Mouse (Mus musculus): ENCODE data around the gene BC024063. TPM values are rescaled to one million over a fixed set of nuclear protein-coding genes. Genes with fewer than 3 reads are reported as not detected.

The BC024063 gene
- polyA plus RNA-seq, 1 experiment from 2014 or later = 1.4 TPM

GRCm38 (mm10) chr10:82117206-82117605 lies 34.1 kb downstream of the BC024063 start:
- Histone ChIP-seq H3K9ac (ENCODE audit: low read depth, low read length) (no peak overlapping the region), H3K4me1 (replicated peaks; ENCODE audit: control insufficient read depth, insufficient read depth, low read length) (no peaks in the 10 kb centered on the region), H3K9me3 (ENCODE audit: control insufficient read depth) (peaks cover 9% of the 10 kb centered on the region), H3K4me3 (ENCODE audit: low read depth, low read length) (no peak overlapping the region), H3K27me3 (replicated peaks; ENCODE audit: control insufficient read depth, insufficient read depth, low read length) (no peaks in the 10 kb centered on the region), H3K36me3 (ENCODE audit: control insufficient read depth, insufficient read depth) (no peaks in the 10 kb centered on the region), H3K4me2 (replicated peaks; ENCODE audit: low read depth) (no peak overlapping the region), H3K27ac (ENCODE audit: low read depth, low read length) (no peak overlapping the region)
- no peak for ATAC-seq
- TF ChIP-seq CTCF (IDR thresholded peaks at IDR 0.05; ENCODE audit: low read depth) = no peak
- WGBS = 85% methylated on average over 3 of the region's 3 CpGs

DNA sequence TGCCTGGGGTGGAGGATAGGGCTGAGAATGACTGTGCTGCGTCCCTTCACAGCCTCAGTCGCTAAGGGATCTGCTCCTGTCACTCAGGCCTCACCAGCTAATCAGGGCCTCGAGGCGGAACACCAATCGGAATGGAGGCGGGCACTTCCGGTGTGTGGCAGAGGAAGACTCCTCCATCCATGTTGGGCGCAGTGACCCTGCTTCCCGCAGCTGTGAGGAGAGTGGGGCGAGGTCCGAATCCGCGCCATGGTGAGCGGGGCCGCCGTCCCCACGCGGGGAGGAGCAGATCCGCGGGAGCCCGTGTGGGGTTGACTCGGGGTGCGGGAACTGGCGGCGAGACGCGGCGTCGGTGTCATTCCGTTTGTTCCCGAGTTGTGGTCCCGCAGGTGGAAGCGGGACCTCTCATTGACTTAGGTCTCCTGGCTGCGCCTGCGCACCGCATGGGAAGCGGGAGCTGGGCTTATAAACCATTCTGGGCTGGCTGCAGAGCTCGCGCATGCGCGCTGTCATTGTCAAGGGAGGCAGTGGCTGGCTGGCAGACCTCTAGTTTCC lies 44.8 kb downstream of the BC024063 start, which contains the start of gene AU041133:
Gene AU041133, plus strand, starts transcription at position 164 of the 552 bp plus-strand sequence.
- WGBS = 1% methylated on average over 41 of the region's 41 CpGs
- peak within 1 kb of the TSS; percentile 64 for H3K9ac ChIP-seq (ENCODE audit: low read depth, low read length)
- no peaks in the 10 kb centered on the region for H3K27me3 ChIP-seq (replicated peaks; ENCODE audit: control insufficient read depth, insufficient read depth, low read length)
- peak within 1 kb of the TSS; percentile 83 for H3K4me2 ChIP-seq (replicated peaks; ENCODE audit: low read depth)
- TF ChIP-seq CTCF (IDR thresholded peaks at IDR 0.05; ENCODE audit: low read depth) = no peak
- H3K36me3 ChIP-seq (ENCODE audit: control insufficient read depth, insufficient read depth) = no peaks in the 10 kb centered on the region
- peak; percentile 100 for ATAC-seq
- H3K4me1 ChIP-seq (replicated peaks; ENCODE audit: control insufficient read depth, insufficient read depth, low read length) = no peaks in the 10 kb centered on the region
- peak within 1 kb of the TSS; percentile 82 for H3K27ac ChIP-seq (ENCODE audit: low read depth, low read length)
- H3K4me3 ChIP-seq (ENCODE audit: low read depth, low read length) = peak within 1 kb of the TSS; percentile 85
- peaks cover 13% of the 10 kb centered on the region; the same call in 1 of the 2 replicates for H3K9me3 ChIP-seq (ENCODE audit: control insufficient read depth)

DNA sequence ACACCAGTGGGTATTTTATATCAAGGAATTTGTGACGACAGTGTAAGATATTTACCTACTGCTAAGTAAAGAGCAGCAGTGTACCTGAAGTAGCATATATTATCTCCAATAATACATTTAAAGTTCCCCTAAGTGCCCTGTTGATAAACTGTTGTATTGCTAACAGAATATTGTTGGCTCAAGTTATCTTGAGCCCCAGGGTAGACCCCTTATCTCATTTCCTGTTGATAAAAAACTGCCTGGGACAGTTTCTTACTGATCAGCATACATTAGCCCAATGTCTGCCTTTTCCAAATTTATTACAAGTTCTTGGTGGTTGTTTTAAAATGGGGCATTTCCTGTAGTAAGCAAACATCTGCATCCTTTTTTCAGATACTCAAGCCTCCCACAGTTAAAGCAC lies 62.1 kb downstream of the BC024063 start:
- H3K9me3 ChIP-seq (ENCODE audit: control insufficient read depth) = peaks cover 25% of the 10 kb centered on the region
- H3K36me3 ChIP-seq (ENCODE audit: control insufficient read depth, insufficient read depth) = peaks cover 22% of the 10 kb centered on the region
- TF ChIP-seq CTCF (IDR thresholded peaks at IDR 0.05; ENCODE audit: low read depth) = no peak

GRCm38 (mm10) chr10:82147571-82147970 lies 64.4 kb downstream of the BC024063 start:
- Histone ChIP-seq H3K27ac (ENCODE audit: low read depth, low read length) (no peak overlapping the region), H3K4me3 (ENCODE audit: low read depth, low read length) (no peak overlapping the region), H3K9me3 (ENCODE audit: control insufficient read depth) (peaks cover 45% of the 10 kb centered on the region), H3K4me2 (replicated peaks; ENCODE audit: low read depth) (no peak overlapping the region), H3K36me3 (ENCODE audit: control insufficient read depth, insufficient read depth) (peaks cover 43% of the 10 kb centered on the region), H3K4me1 (replicated peaks; ENCODE audit: control insufficient read depth, insufficient read depth, low read length) (no peaks in the 10 kb centered on the region), H3K27me3 (replicated peaks; ENCODE audit: control insufficient read depth, insufficient read depth, low read length) (no peaks in the 10 kb centered on the region), H3K9ac (ENCODE audit: low read depth, low read length) (no peak overlapping the region)
- no peak for TF ChIP-seq CTCF (IDR thresholded peaks at IDR 0.05; ENCODE audit: low read depth)
- WGBS = 83% methylated on average over 4 of the region's 4 CpGs
- no peak for ATAC-seq

More for the DNA sequence above, 62.1 kb downstream of the BC024063 start:
- H3K27ac ChIP-seq (ENCODE audit: low read depth, low read length) = no peak overlapping the region
- H3K4me3 ChIP-seq (ENCODE audit: low read depth, low read length) = no peak overlapping the region
- H3K27me3 ChIP-seq (replicated peaks; ENCODE audit: control insufficient read depth, insufficient read depth, low read length) = no peaks in the 10 kb centered on the region
- no peak for ATAC-seq
- H3K4me1 ChIP-seq (replicated peaks; ENCODE audit: control insufficient read depth, insufficient read depth, low read length) = no peaks in the 10 kb centered on the region
- no peak overlapping the region for H3K9ac ChIP-seq (ENCODE audit: low read depth, low read length)
- 82% methylated on average over 1 of the region's 1 CpGs for WGBS
- H3K4me2 ChIP-seq (replicated peaks; ENCODE audit: low read depth) = no peak overlapping the region

Other genes with a start within 250 kb of the BC024063 start
- gene Gm32687, start 219.4 kb upstream of the BC024063 start, polyA plus RNA-seq (2015; fragmentation: Nextera tagmentation; extraction: Ambion mirVana) = 3.4 and 4.5 TPM in 2 replicates
- 0.76 and 0.97 TPM in 2 replicates for gene Zfp781, start 152.9 kb upstream of the BC024063 start, polyA plus RNA-seq (2015; fragmentation: Nextera tagmentation; extraction: Ambion mirVana)
- gene Zfp873, start 35.2 kb upstream of the BC024063 start, polyA plus RNA-seq (2015; fragmentation: Nextera tagmentation; extraction: Ambion mirVana) = 4.8 TPM in 2 replicates
- gene AU041133, start 44.7 kb downstream of the BC024063 start, polyA plus RNA-seq (2015; fragmentation: Nextera tagmentation; extraction: Ambion mirVana) = 3.0 TPM in 2 replicates
- 9.4 and 9.7 TPM in 2 replicates for gene Zfp938, start 157.9 kb downstream of the BC024063 start, polyA plus RNA-seq (2015; fragmentation: Nextera tagmentation; extraction: Ambion mirVana)
- gene 4932415D10Rik, start 233.2 kb downstream of the BC024063 start, polyA plus RNA-seq (2015; fragmentation: Nextera tagmentation; extraction: Ambion mirVana) = not detected in 2 replicates

Data from intestine, postnatal 0 days (tissue).